Mouse (Mus musculus): ENCODE results near the gene Adgrb2.

Gene Adgrb2

GRCm38 (mm10) chr4:130031146-130031545 lies 46.5 kb downstream of the Adgrb2 start:
- no peak for DNase-seq (ENCODE audit: low spot score in 2 of 2)

GRCm38 (mm10) chr4:130033496-130033895 lies 48.8 kb downstream of the Adgrb2 start:
- no peak for DNase-seq (ENCODE audit: low spot score in 2 of 2)

- DNase-seq (ENCODE audit: low spot score in 2 of 2), result peak in 1 of 2 experiments; percentile 55
Measured at GRCm38 (mm10) chr4:130036112-130036511, 51.4 kb downstream of the Adgrb2 start.

- DNase-seq (ENCODE audit: low spot score in 2 of 2), result peak in 1 of 2 experiments; percentile 77
Measured at GRCm38 (mm10) chr4:130036573-130037401, 52.1 kb downstream of the Adgrb2 start.

GRCm38 (mm10) chr4:130039351-130039750 lies 54.7 kb downstream of the Adgrb2 start:
- no peak for DNase-seq (ENCODE audit: low spot score in 2 of 2)

GRCm38 (mm10) chr4:130041076-130041475 lies 56.4 kb downstream of the Adgrb2 start:
- DNase-seq (ENCODE audit: low spot score in 2 of 2), result no peak

GRCm38 (mm10) chr4:130044211-130044610 lies 59.5 kb downstream of the Adgrb2 start:
- DNase-seq (ENCODE audit: low spot score in 2 of 2), result no peak

GRCm38 (mm10) chr4:130045609-130046008 lies 60.9 kb downstream of the Adgrb2 start:
- no peak for DNase-seq (ENCODE audit: low spot score in 2 of 2)

GRCm38 (mm10) chr4:130047331-130048202 lies 62.9 kb downstream of the Adgrb2 start, which contains the start of gene Col16a1:
Col16a1 (plus strand) TSS chr4:130047840.
- DNase-seq (ENCODE audit: low spot score in 2 of 2), result peak in 1 of 2 experiments; percentile 68

GRCm38 (mm10) chr4:130048203-130048479 lies 63.5 kb downstream of the Adgrb2 start:
- no peak for DNase-seq (ENCODE audit: low spot score in 2 of 2)

- peak in 1 of 2 experiments; percentile 43 for DNase-seq (ENCODE audit: low spot score in 2 of 2)
Measured at GRCm38 (mm10) chr4:130050056-130050824, 65.6 kb downstream of the Adgrb2 start.

- DNase-seq (ENCODE audit: low spot score in 2 of 2), result no peak
Measured at GRCm38 (mm10) chr4:130052283-130052682, 67.6 kb downstream of the Adgrb2 start.

- no peak for DNase-seq (ENCODE audit: low spot score in 2 of 2)
Measured at GRCm38 (mm10) chr4:130053111-130053510, 68.4 kb downstream of the Adgrb2 start.

GRCm38 (mm10) chr4:130054727-130055126 lies 70.1 kb downstream of the Adgrb2 start:
- DNase-seq (ENCODE audit: low spot score in 2 of 2), result no peak

- DNase-seq (ENCODE audit: low spot score in 2 of 2), result no peak
Measured at GRCm38 (mm10) chr4:130055160-130056010, 70.7 kb downstream of the Adgrb2 start.

GRCm38 (mm10) chr4:130056011-130056322 lies 71.3 kb downstream of the Adgrb2 start:
- DNase-seq (ENCODE audit: low spot score in 2 of 2), result no peak

GRCm38 (mm10) chr4:130056471-130056870 lies 71.8 kb downstream of the Adgrb2 start:
- no peak for DNase-seq (ENCODE audit: low spot score in 2 of 2)

GRCm38 (mm10) chr4:130060937-130061336 lies 76.3 kb downstream of the Adgrb2 start:
- DNase-seq (ENCODE audit: low spot score in 2 of 2), result no peak

GRCm38 (mm10) chr4:130063191-130063590 lies 78.5 kb downstream of the Adgrb2 start:
- DNase-seq (ENCODE audit: low spot score in 2 of 2), result no peak

- peak in 1 of 2 experiments; percentile 35 for DNase-seq (ENCODE audit: low spot score in 2 of 2)
Measured at GRCm38 (mm10) chr4:130066816-130067215, 82.1 kb downstream of the Adgrb2 start.

GRCm38 (mm10) chr4:130070523-130070922 lies 85.9 kb downstream of the Adgrb2 start:
- no peak for DNase-seq (ENCODE audit: low spot score in 2 of 2)

All from left cerebral cortex, adult 9 months (tissue).